Mouse (Mus musculus) neural tube, embryonic 12.5 days (tissue): ENCODE data around the gene Caskin2. TPM values are rescaled to one million over a fixed set of nuclear protein-coding genes. Genes with fewer than 3 reads are reported as not detected.

ENCODE experiments used
- ATAC-seq: fragments of 200-750 bp; cut with Nextera tagmentation; 2 replicates; pipeline ENCODE4 v1.8.0; 2017; ENCODE audit warnings: low read depth, mild to moderate bottlenecking, moderate TSS enrichment, moderate library complexity; ENCODE audit not compliant: low FRiP score
- H3K27ac ChIP-seq: fragments of 300-500 bp; sonication (generic); 2 replicates; pipeline ENCODE4 v1.5.1; 2016
- H3K27me3 ChIP-seq: fragments of 300-500 bp; sonication (generic); replicated peaks from 2 replicates; pipeline ENCODE4 v1.6.1; 2016; ENCODE audit warnings: mild to moderate bottlenecking
- H3K36me3 ChIP-seq: fragments of 300-500 bp; sonication (generic); 2 replicates; pipeline ENCODE4 v1.6.1; 2016; ENCODE audit warnings: mild to moderate bottlenecking
- H3K4me1 ChIP-seq: fragments of 300-500 bp; sonication (generic); 2 replicates; pipeline ENCODE4 v1.6.1; 2016
- H3K4me2 ChIP-seq: fragments of 300-500 bp; sonication (generic); replicated peaks from 2 replicates; pipeline ENCODE4 v1.6.1; 2016; ENCODE audit warnings: mild to moderate bottlenecking
- H3K4me3 ChIP-seq: fragments of 300-500 bp; sonication (generic); 2 replicates; pipeline ENCODE4 v1.5.1; 2016
- H3K9ac ChIP-seq: fragments of 300-500 bp; sonication (generic); 2 replicates; pipeline ENCODE4 v1.6.1; 2016; ENCODE audit warnings: mild to moderate bottlenecking
- H3K9me3 ChIP-seq: fragments of 300-500 bp; sonication (generic); 2 replicates; pipeline ENCODE4 v1.6.1; 2016; ENCODE audit warnings: mild to moderate bottlenecking
- WGBS: fragments of 180-500 bp; shearing (Covaris S2); methylation state at CpG from one replicate; pipeline ENCODE4 v1.1.7; 2016; 5-methylcytosine and 5-hydroxymethylcytosine counted together
- polyA plus RNA-seq: library from polyadenylated mRNA; unstranded; fragments of >200 nt; fragmentation: Nextera tagmentation; extraction: Ambion mirVana; gene quantifications from 2 replicates; pipeline ENCODE4 v1.2.1, GENCODE M21; 2016

Gene Caskin2
- polyA plus RNA-seq, 1 experiment from 2014 or later = 16.7 TPM

- Histone ChIP-seq H3K27me3 (no peaks in the 10 kb centered on the region), H3K4me1 (peaks cover 76% of the 10 kb centered on the region), H3K27ac (no peak overlapping the region), H3K9me3 (no peaks in the 10 kb centered on the region), H3K36me3 (peaks cover 26% of the 10 kb centered on the region), H3K4me2 (peak overlapping the region; percentile 94), H3K9ac (peak overlapping the region; percentile 83), H3K4me3 (peak overlapping the region; percentile 94)
- ATAC-seq = no peak
- WGBS = 80% methylated on average over 20 of the region's 20 CpGs
Measured at GRCm38 (mm10) chr11:115811381-115812093, 1.9 kb downstream of the Caskin2 start.

DNA sequence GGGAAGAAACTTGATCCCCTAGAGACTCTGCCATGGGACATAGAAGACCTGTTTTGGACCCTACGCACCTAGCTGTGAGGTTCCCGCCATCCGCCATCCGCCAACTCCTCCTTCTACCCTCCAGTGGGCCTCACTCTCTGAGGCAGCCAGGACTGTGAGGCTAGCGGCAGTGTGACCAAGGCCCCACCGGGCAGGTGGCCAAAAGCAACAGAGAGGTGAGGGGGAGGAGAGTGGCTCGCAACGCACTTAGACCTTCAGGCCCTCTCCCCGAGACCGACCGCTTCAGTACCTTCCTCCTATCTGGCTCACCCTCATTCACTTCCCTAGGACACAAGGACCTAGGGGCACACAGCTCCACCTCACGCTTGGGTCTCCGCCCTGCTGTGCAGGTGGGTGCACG is 3.1 kb downstream of the Caskin2 start:
- H3K4me1 ChIP-seq = peaks cover 68% of the 10 kb centered on the region
- peak overlapping the region; percentile 94 for H3K4me2 ChIP-seq
- no peak overlapping the region for H3K27ac ChIP-seq
- H3K9ac ChIP-seq = no peak overlapping the region
- 82% methylated on average over 14 of the region's 14 CpGs for WGBS
- H3K9me3 ChIP-seq = no peaks in the 10 kb centered on the region
- ATAC-seq = no peak
- H3K4me3 ChIP-seq = no peak overlapping the region; the same call in 1 of the 2 replicates
- H3K36me3 ChIP-seq = peaks cover 32% of the 10 kb centered on the region
- no peaks in the 10 kb centered on the region for H3K27me3 ChIP-seq

DNA sequence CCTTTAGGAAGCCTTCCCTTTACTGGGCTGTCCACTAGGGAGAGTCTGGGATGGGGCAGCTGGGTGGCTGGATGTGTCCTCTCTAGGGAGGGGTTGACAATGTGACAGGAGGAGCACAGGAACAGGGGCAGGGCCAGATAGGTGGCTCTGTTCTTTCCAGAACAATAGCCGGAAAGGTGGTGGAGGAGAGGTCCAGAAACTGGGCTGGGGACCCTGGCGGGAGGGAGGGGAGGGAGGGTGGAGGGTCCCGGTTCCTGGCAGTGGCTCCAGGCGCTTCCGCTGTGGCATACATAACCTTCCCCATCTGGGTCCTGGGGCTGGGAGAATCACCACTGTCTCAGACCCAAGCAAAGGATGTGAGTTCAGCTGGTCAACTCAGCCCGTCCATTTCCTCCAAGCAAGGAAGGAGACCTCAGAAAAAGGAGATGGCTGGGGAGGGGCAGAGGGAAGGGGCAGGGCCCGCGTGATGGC is 4.1 kb downstream of the Caskin2 start:
- H3K4me1 ChIP-seq = peaks cover 65% of the 10 kb centered on the region
- H3K9ac ChIP-seq = 0 out of 2 replicates have a peak overlapping the region, but pooled peaks have one; percentile 26
- H3K27me3 ChIP-seq = no peaks in the 10 kb centered on the region
- WGBS = 61% methylated on average over 8 of the region's 8 CpGs
- H3K36me3 ChIP-seq = peaks cover 43% of the 10 kb centered on the region
- H3K9me3 ChIP-seq = no peaks in the 10 kb centered on the region
- no peak for ATAC-seq
- peak overlapping the region; percentile 94 for H3K4me2 ChIP-seq
- 0 out of 2 replicates have a peak overlapping the region, but pooled peaks have one; percentile 7 for H3K4me3 ChIP-seq
- H3K27ac ChIP-seq = no peak overlapping the region

- Histone ChIP-seq H3K27me3 (no peaks in the 10 kb centered on the region), H3K4me1 (peaks cover 62% of the 10 kb centered on the region), H3K4me3 (no peak overlapping the region), H3K4me2 (peak overlapping the region; percentile 94), H3K27ac (no peak overlapping the region), H3K36me3 (peaks cover 46% of the 10 kb centered on the region), H3K9me3 (no peaks in the 10 kb centered on the region), H3K9ac (peak overlapping the region; percentile 26; the same call in 1 of the 2 replicates)
- WGBS = 59% methylated on average over 10 of the region's 10 CpGs
- no peak for ATAC-seq
Measured at GRCm38 (mm10) chr11:115808696-115809310, 4.6 kb downstream of the Caskin2 start.

DNA sequence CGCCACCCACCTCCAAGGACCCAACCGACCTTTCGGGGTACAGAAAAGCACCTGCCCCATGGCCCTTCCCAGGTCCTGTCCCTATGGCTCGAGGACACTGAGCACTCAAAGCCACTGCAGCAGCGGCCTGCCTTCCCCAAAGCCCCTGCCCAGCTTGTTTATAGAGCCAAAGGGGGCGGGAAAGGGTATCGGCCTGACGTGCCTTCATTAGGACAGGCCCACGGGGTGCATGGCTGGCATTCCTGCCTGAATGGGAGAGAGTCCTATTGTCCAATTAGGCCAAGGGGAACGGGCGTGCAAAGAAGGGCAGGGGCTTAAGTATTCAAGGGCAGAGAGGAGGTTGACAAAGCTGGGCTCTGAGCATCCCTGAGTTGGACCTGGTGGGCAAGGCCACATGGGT is 5.5 kb downstream of the Caskin2 start:
- Histone ChIP-seq H3K9ac (peak overlapping the region; percentile 38; the same call in 1 of the 2 replicates), H3K9me3 (no peaks in the 10 kb centered on the region), H3K4me3 (no peak overlapping the region; the same call in 1 of the 2 replicates), H3K36me3 (peaks cover 55% of the 10 kb centered on the region), H3K4me2 (peak overlapping the region; percentile 94), H3K27ac (no peak overlapping the region), H3K27me3 (no peaks in the 10 kb centered on the region), H3K4me1 (peaks cover 60% of the 10 kb centered on the region)
- 50% methylated on average over 11 of the region's 11 CpGs for WGBS
- no peak for ATAC-seq

- H3K9me3 ChIP-seq = no peaks in the 10 kb centered on the region
- H3K36me3 ChIP-seq = peaks cover 61% of the 10 kb centered on the region
- no peaks in the 10 kb centered on the region for H3K27me3 ChIP-seq
- ATAC-seq = peak; percentile 30; the same call in 1 of the 2 replicates
- H3K4me2 ChIP-seq = peak overlapping the region; percentile 94
- H3K27ac ChIP-seq = peak overlapping the region; percentile 37; the same call in 1 of the 2 replicates
- peaks cover 54% of the 10 kb centered on the region for H3K4me1 ChIP-seq
- WGBS = 57% methylated on average over 6 of the region's 6 CpGs
- H3K9ac ChIP-seq = no peak overlapping the region
- H3K4me3 ChIP-seq = no peak overlapping the region
Measured at GRCm38 (mm10) chr11:115807306-115807705, 6.1 kb downstream of the Caskin2 start.

GRCm38 (mm10) chr11:115806154-115806553 is 7.3 kb downstream of the Caskin2 start:
- no peaks in the 10 kb centered on the region for H3K27me3 ChIP-seq
- peaks cover 66% of the 10 kb centered on the region for H3K36me3 ChIP-seq
- peaks cover 42% of the 10 kb centered on the region for H3K4me1 ChIP-seq
- no peak overlapping the region for H3K27ac ChIP-seq
- H3K4me3 ChIP-seq = no peak overlapping the region
- no peak for ATAC-seq
- no peak overlapping the region for H3K9ac ChIP-seq
- no peaks in the 10 kb centered on the region for H3K9me3 ChIP-seq
- WGBS = 95% methylated on average over 10 of the region's 10 CpGs
- no peak overlapping the region for H3K4me2 ChIP-seq

DNA sequence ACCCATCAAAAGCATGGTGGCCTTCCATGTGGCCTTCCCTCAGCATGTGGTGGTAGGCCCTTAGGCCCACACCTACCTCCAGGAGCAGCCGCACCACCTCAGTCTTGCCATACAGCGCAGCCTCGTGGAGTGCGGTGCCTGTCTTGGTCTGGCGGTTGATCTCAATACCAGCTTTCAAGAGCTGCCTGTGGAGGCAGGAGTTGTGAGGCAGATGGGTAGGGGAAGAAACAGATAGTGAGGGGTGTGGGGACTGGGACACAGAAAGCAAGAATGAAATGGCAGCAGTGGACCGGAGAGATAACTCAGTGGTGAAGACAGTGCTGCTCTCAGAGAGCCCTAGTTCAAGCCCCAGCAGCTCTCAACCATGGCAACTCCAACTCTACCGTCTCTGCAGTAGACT is 8.4 kb downstream of the Caskin2 start:
- 93% methylated on average over 7 of the region's 7 CpGs for WGBS

GRCm38 (mm10) chr11:115803072-115803709 is 10.2 kb downstream of the Caskin2 start:
- H3K9me3 ChIP-seq = no peaks in the 10 kb centered on the region
- no peak overlapping the region for H3K4me2 ChIP-seq
- H3K27me3 ChIP-seq = no peaks in the 10 kb centered on the region
- peaks cover 13% of the 10 kb centered on the region for H3K4me1 ChIP-seq
- H3K27ac ChIP-seq = no peak overlapping the region
- WGBS = 94% methylated on average over 24 of the region's 24 CpGs
- H3K4me3 ChIP-seq = no peak overlapping the region
- peaks cover 82% of the 10 kb centered on the region for H3K36me3 ChIP-seq
- no peak overlapping the region for H3K9ac ChIP-seq
- no peak for ATAC-seq

More for the DNA sequence above, 8.4 kb downstream of the Caskin2 start:
- H3K9ac ChIP-seq = no peak overlapping the region
- H3K36me3 ChIP-seq = peaks cover 66% of the 10 kb centered on the region
- H3K4me3 ChIP-seq = no peak overlapping the region
- H3K9me3 ChIP-seq = no peaks in the 10 kb centered on the region
- H3K4me2 ChIP-seq = no peak overlapping the region
- H3K4me1 ChIP-seq = peaks cover 31% of the 10 kb centered on the region
- H3K27me3 ChIP-seq = no peaks in the 10 kb centered on the region
- H3K27ac ChIP-seq = no peak overlapping the region
- no peak for ATAC-seq

GRCm38 (mm10) chr11:115800981-115801380 is 12.5 kb downstream of the Caskin2 start:
- no peaks in the 10 kb centered on the region for H3K9me3 ChIP-seq
- no peak overlapping the region for H3K4me3 ChIP-seq
- no peak overlapping the region for H3K27ac ChIP-seq
- H3K27me3 ChIP-seq = no peaks in the 10 kb centered on the region
- no peak overlapping the region for H3K4me2 ChIP-seq
- no peak overlapping the region for H3K9ac ChIP-seq
- no peak for ATAC-seq
- H3K4me1 ChIP-seq = no peaks in the 10 kb centered on the region
- 91% methylated on average over 18 of the region's 18 CpGs for WGBS
- H3K36me3 ChIP-seq = peaks cover 92% of the 10 kb centered on the region

DNA sequence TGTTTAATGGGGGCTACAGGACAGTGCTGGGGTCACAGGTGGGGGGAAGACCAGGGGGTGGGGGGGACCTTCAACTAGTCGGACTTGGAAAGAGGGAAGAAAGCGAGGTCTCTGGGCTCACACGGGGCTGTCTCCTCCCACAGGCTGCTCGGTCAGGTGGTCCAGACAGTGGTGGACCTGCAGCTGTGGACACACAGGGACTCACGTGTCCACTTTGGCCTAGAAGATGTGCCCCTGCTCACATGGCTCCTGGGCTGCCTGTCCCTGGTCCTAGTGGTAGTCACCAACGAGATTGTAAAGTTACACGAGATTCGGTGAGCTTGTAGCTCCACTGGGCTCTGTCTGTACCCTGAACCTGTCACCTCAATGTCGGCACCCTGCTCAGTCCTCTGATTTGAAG is 15.8 kb downstream of the Caskin2 start:
- H3K36me3 ChIP-seq = peaks cover 99% of the 10 kb centered on the region
- H3K27me3 ChIP-seq = no peaks in the 10 kb centered on the region
- no peaks in the 10 kb centered on the region for H3K9me3 ChIP-seq
- ATAC-seq = no peak
- WGBS = 89% methylated on average over 9 of the region's 9 CpGs
- no peak overlapping the region for H3K9ac ChIP-seq
- H3K4me3 ChIP-seq = no peak overlapping the region
- H3K4me1 ChIP-seq = no peaks in the 10 kb centered on the region
- H3K27ac ChIP-seq = no peak overlapping the region
- H3K4me2 ChIP-seq = no peak overlapping the region

DNA sequence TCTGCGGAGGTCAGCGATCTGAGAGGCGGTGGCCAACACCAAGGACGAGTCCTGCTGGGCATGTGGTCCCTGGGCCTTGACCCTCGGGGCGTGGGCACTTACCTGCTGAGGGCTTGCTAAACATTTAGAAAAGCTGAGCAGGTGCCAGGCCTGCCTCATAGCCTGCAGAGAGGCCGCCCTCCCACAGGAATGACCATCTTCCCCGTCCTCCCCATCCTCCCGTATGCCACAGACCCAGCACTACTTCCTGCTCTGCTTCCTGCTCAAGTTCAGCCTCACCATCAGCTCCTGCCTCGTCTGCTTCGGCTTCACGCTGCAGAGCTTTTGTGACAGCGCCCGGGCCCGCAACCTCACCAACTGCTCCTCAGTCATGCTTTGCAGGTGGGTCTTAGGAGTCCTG is 16.5 kb downstream of the Caskin2 start:
- no peak for ATAC-seq
- H3K9ac ChIP-seq = no peak overlapping the region
- no peaks in the 10 kb centered on the region for H3K27me3 ChIP-seq
- H3K9me3 ChIP-seq = no peaks in the 10 kb centered on the region
- H3K4me1 ChIP-seq = no peaks in the 10 kb centered on the region
- H3K4me2 ChIP-seq = no peak overlapping the region
- H3K27ac ChIP-seq = no peak overlapping the region
- WGBS = 85% methylated on average over 15 of the region's 15 CpGs
- H3K36me3 ChIP-seq = peaks cover 99% of the 10 kb centered on the region
- no peak overlapping the region for H3K4me3 ChIP-seq
